Comparison of ENCODE assay signal across 33 mouse cellular contexts in the genomic region with DNA sequence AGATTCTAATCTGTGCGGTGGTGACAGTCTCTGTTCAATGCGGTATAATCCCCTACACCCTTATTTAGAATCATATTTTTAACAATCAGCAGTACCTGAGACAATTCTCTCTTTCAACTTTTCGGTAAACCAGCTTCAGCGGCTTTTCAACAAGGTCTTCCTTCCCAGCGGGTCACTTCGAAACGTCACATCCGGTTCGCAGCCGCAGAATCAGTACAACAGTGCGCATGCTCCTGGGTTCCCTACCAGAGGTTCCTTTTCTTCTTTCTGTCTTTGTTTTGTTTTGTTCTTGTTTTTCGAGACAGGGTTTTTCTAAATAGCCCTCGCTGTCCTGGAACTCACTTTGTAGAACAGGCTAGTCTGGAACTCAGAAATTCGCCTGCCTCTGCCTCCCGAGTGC. TPM values are rescaled to one million over a fixed set of nuclear protein-coding genes. Genes with fewer than 3 reads are reported as not detected.
DNase-seq lines count a peak whose midpoint lies in the region; ATAC-seq and TF ChIP-seq lines count a peak whose summit lies in the region.
"Had no signal": no experiment of that assay in that cellular context is flagged by ENCODE, and none has a peak within 500 bp of the region (broad histone marks: within the 10 kb centered on the region; RNA-seq: fewer than 3 reads in every experiment).

No protein-coding gene starts in this region.

- H3K4me3 ChIP-seq in E14TG2a.4 (replicated peaks; ENCODE audit: low read length) = peak overlapping the region; percentile 74
- H3K4me3 ChIP-seq: embryonic facial prominence, embryonic 10.5 days; embryonic facial prominence, embryonic 13.5 days; erythroblast, embryonic 14.5 days; forebrain, embryonic 12.5 days; forebrain, embryonic 15.5 days; heart, embryonic 12.5 days; heart, embryonic 15.5 days; hindbrain, embryonic 10.5 days; hindbrain, embryonic 13.5 days; intestine, embryonic 15.5 days had no signal

- DNase-seq in ES-CJ7 (ENCODE audit: low read depth, low spot score) = peak; percentile 81
- DNase-seq in WW6 (ENCODE audit: low read depth, low spot score) = peak; percentile 28
- DNase-seq in yolk sac, embryonic 10.5 days (ENCODE audit: low spot score) = peak; percentile 31
- DNase-seq in right cerebral cortex, postnatal 14 days = no peak
- no peak for DNase-seq in left cerebral cortex, adult 9 months (ENCODE audit: low spot score in 2 of 2)
- DNase-seq: adrenal gland, adult 2 months; adrenal gland, postnatal 14 days; cerebellum, adult 11 months; cerebellum, adult 2 months; cerebellum, adult 9-11 months; cerebellum, postnatal 25 days; embryo, embryonic 11 days; gastrocnemius, postnatal 25 days; heart, adult 18-20 months; heart, postnatal 10 days; heart, postnatal 36 days had no signal

- H3K4me1 ChIP-seq in E14TG2a.4 (replicated peaks; ENCODE audit: low read depth, low read length) = no peaks in the 10 kb centered on the region
- H3K4me1 ChIP-seq: embryonic facial prominence, embryonic 10.5 days; embryonic facial prominence, embryonic 13.5 days; forebrain, embryonic 12.5 days; forebrain, embryonic 15.5 days; heart, embryonic 12.5 days; heart, embryonic 15.5 days; hindbrain, embryonic 10.5 days; hindbrain, embryonic 13.5 days; intestine, embryonic 15.5 days had no signal

- no peaks in the 10 kb centered on the region for H3K27me3 ChIP-seq in E14TG2a.4 (ENCODE audit: insufficient read depth, low read length)
- H3K27me3 ChIP-seq: embryonic facial prominence, embryonic 13.5 days; forebrain, embryonic 12.5 days; forebrain, embryonic 15.5 days; heart, embryonic 12.5 days; heart, embryonic 15.5 days; hindbrain, embryonic 13.5 days; intestine, embryonic 15.5 days had no signal

- no peak for TF ChIP-seq CTCF in E14TG2a.4 (conservative IDR thresholded peaks at IDR 0.05; ENCODE audit: low read length)

- peaks cover 6% of the 10 kb centered on the region; the same call in 1 of the 2 replicates for H3K36me3 ChIP-seq in E14TG2a.4 (ENCODE audit: insufficient read depth, low read length)
- H3K36me3 ChIP-seq: embryonic facial prominence, embryonic 10.5 days; embryonic facial prominence, embryonic 13.5 days; forebrain, embryonic 12.5 days; forebrain, embryonic 15.5 days; G1E; heart, embryonic 12.5 days; heart, embryonic 15.5 days; hindbrain, embryonic 10.5 days; hindbrain, embryonic 13.5 days; intestine, embryonic 15.5 days had no signal

- no peaks in the 10 kb centered on the region for H3K9me3 ChIP-seq in E14TG2a.4 (ENCODE audit: low read length)
- H3K9me3 ChIP-seq: embryonic facial prominence, embryonic 13.5 days; forebrain, embryonic 12.5 days; forebrain, embryonic 15.5 days; heart, embryonic 15.5 days; hindbrain, embryonic 13.5 days; intestine, embryonic 15.5 days had no signal

- ATAC-seq in megakaryocyte-erythroid progenitor cell, adult 5-6 weeks (replicated peaks; ENCODE audit: low FRiP score, low TSS enrichment, poor library complexity, severe bottlenecking) = no peak
- ATAC-seq: forebrain, embryonic 15.5 days; hindbrain, embryonic 16.5 days; intestine, embryonic 15.5 days; Patski had no signal

RNA-seq across cellular contexts. Expression of a gene that starts 35.8 kb away (rescaled TPM):
- 2.7 TPM in 1 of 2 replicates, not detected in the other for total RNA-seq in megakaryocyte-erythroid progenitor cell, adult 5-6 weeks (2014; fragmentation: Nextera tagmentation)
- not detected in 2 replicates for total RNA-seq in megakaryocyte-erythroid progenitor cell, adult 5-6 weeks (2017)
- total RNA-seq: adrenal gland, adult 2 months; adrenal gland, postnatal 4 days; gastrocnemius, adult 8-10 months; gastrocnemius, postnatal 25 days; heart, adult 18-20 months; heart, postnatal 10 days; heart, postnatal 36 days had no signal

Comparison
In these comparisons a context has a peak if more than half of its experiments do, and no peak if none do; other contexts are left out.
1. DNase-seq: peak in ES-CJ7 (single experiment), WW6 (single experiment) and yolk sac, embryonic 10.5 days (single experiment); none in right cerebral cortex, postnatal 14 days (single experiment) and left cerebral cortex, adult 9 months (0 of 2).